Mouse (Mus musculus): ENCODE data around the gene Tmem147.

DNA sequence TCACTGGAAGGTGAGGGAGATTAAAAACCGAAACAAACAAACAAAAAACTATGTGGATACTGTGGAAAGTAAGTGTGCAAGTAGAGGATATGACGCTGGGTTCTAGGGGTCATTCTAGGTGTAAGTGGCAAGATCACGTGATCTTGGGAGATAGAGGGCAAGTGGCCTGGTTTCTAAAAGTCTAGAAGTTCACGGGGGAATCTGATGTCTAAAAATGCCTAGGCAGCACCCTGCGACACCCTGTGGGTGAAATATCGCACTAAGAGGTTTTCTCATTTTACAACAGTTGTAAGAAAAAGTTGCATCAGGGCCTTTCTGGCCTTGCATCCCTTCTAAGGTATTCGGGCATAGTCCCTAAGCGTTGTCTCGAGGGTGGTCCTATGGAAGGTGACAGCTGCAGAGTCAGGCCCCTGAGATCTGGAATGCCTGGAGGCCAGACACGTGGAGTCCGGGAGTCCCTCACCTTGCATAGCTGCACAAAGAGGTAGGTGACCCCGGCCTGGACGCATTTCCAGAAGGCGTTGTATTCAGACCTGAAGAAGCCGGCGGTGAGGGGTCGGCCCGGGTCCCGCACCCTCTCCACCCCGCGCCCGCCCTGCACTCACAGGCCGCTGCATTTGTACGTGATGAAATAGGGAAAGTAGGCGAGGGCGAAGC lies 473 bp downstream of the Tmem147 start:
- TF ChIP-seq POLR2A (IDR thresholded peaks at IDR 0.05; ENCODE audit: borderline replicate concordance, low read depth, low read length) (no peak), CTCF (IDR thresholded peaks at IDR 0.05; ENCODE audit: low read depth, low read length) (no peak)

Measured in bone marrow macrophage, adult 2 months (primary cell).